Mouse (Mus musculus) Patski (cell line): Measurements from ENCODE around the gene Sla2. TPM values are rescaled to one million over a fixed set of nuclear protein-coding genes. Genes with fewer than 3 reads are reported as not detected.
"Not testable (repeated sequence)": the region's sequence is repeated elsewhere in the genome, so short reads cannot be mapped to it uniquely, and the experiment has no call there.

Experiments
- ATAC-seq: fragments of 100-300 bp; one replicate; pipeline ENCODE4 v1.8.0; 2021
- CTCF ChIA-PET: fragments of 350-600 bp; sonication (Branson Sonifier 250); formaldehyde crosslinking; loops from one replicate; lab custom pipeline; 2022; ENCODE audit warnings: inconsistent platforms; lab: Charles Lee
- POLR2A ChIA-PET: fragments of 350-600 bp; sonication (Branson Sonifier 250); formaldehyde crosslinking; loops from one replicate; lab custom pipeline; 2022; ENCODE audit warnings: antibody characterized with exemption, inconsistent platforms; lab: Charles Lee
- DNase-seq: peaks from one replicate; pipeline ENCODE4 v3.0.0-alpha.2; 2011; ENCODE audit warnings: low read depth, low spot score
- H3K27me3 ChIP-seq: fragments of 371-371 bp; one replicate; pipeline ENCODE4 v1.5.1; 2021
- CTCF ChIP-seq: fragments of 100-300 bp; IDR thresholded peaks from one replicate; pipeline ENCODE4 v1.5.1; 2021
- in situ Hi-C: fragments of 300-500 bp; cut with MboI; formaldehyde crosslinking; loops from 3 replicates; pipeline ENCODE4 v1.11.1; 2018; ENCODE audit warnings: low pct_unique_long_range_greater_than_20kb, mixed read lengths
- polyA plus RNA-seq: library from polyadenylated mRNA; unstranded; gene quantifications from one replicate; pipeline ENCODE4 v1.2.3, GENCODE M21; 2021

Gene Sla2
- polyA plus RNA-seq, 1 experiment from 2014 or later, result 0.09 TPM

- DNase-seq, result no peak
- CTCF ChIA-PET, result no interaction called here
- no peak for ATAC-seq
- no peaks in the 10 kb centered on the region for H3K27me3 ChIP-seq
- in situ Hi-C loops, result no loop called here
- POLR2A ChIA-PET, result interaction anchor here (0.6 to 1.4 kb wide), 2 partner anchors 23 to 51 kb away, joined by 3 read pairs; no protein-coding TSS in a partner anchor
- TF ChIP-seq CTCF, result no peak
Observed at GRCm38 (mm10) chr2:156864481-156864880, 22.5 kb downstream of the Sla2 start.

GRCm38 (mm10) chr2:156863487-156864160, 23.4 kb downstream of the Sla2 start:
- in situ Hi-C loops, result no loop called here
- no peak for TF ChIP-seq CTCF
- ATAC-seq (peak; percentile 40), DNase-seq (no peak)
- CTCF ChIA-PET, result interaction anchor here (0.7 to 1.7 kb wide), 4 partner anchors 16 to 133 kb away, joined by 3 to 5 read pairs (median 4); no protein-coding TSS in a partner anchor
- no peaks in the 10 kb centered on the region for H3K27me3 ChIP-seq
- POLR2A ChIA-PET, result interaction anchor here (0.5 to 1.4 kb wide), 2 partner anchors 22 to 29 kb away, joined by 3 to 4 read pairs; no protein-coding TSS in a partner anchor

GRCm38 (mm10) chr2:156862772-156863486, 24.1 kb downstream of the Sla2 start, which contains the start of gene Rab5if:
Rab5if (plus strand) TSS chr2:156863128.
- ChIA-PET POLR2A (interaction anchor here (0.5 to 1.4 kb wide), 3 partner anchors 21 to 54 kb away, joined by 3 to 4 read pairs (median 4); no protein-coding TSS in a partner anchor), CTCF (interaction anchor here (0.7 to 1.7 kb wide), 4 partner anchors 16 to 134 kb away, joined by 3 to 5 read pairs (median 4); no protein-coding TSS in a partner anchor)
- in situ Hi-C loops, result no loop called here
- H3K27me3 ChIP-seq, result no peaks in the 10 kb centered on the region
- peak; percentile 89 for DNase-seq
- ATAC-seq, result peak; percentile 88
- TF ChIP-seq CTCF, result peak; percentile 99

- no peak for TF ChIP-seq CTCF
- DNase-seq, result peak; percentile 17
- ChIA-PET CTCF (interaction anchor here (1.3 to 1.7 kb wide), 3 partner anchors 48 to 135 kb away, joined by 3 to 5 read pairs (median 4); no protein-coding TSS in a partner anchor), POLR2A (interaction anchor here (0.7 to 1.3 kb wide), 2 partner anchors 14 to 53 kb away, joined by 4 to 7 read pairs; no protein-coding TSS in a partner anchor)
- H3K27me3 ChIP-seq, result no peaks in the 10 kb centered on the region
- in situ Hi-C loops, result no loop called here
- no peak for ATAC-seq
Observed at GRCm38 (mm10) chr2:156862041-156862717, 24.8 kb downstream of the Sla2 start.

GRCm38 (mm10) chr2:156858671-156859070, 28.3 kb downstream of the Sla2 start:
- no peak for DNase-seq
- H3K27me3 ChIP-seq, result no peaks in the 10 kb centered on the region
- ATAC-seq, result no peak
- CTCF ChIA-PET, result interaction anchor here (2.2 kb wide), 1 partner anchor 10 kb away, joined by 7 read pairs; no protein-coding TSS in a partner anchor
- TF ChIP-seq CTCF, result no peak
- in situ Hi-C loops, result loop anchor here (5.0 kb wide), 1 partner anchor 46 kb away; no protein-coding TSS in a partner anchor
- POLR2A ChIA-PET, result no interaction called here

- in situ Hi-C loops, result loop anchor here (5.0 kb wide), 1 partner anchor 46 kb away; no protein-coding TSS in a partner anchor
- no peaks in the 10 kb centered on the region for H3K27me3 ChIP-seq
- no peak for TF ChIP-seq CTCF
- DNase-seq (no peak), ATAC-seq (no peak)
- POLR2A ChIA-PET, result no interaction called here
- CTCF ChIA-PET, result interaction anchor here (2.2 kb wide), 1 partner anchor 9 kb away, joined by 7 read pairs; no protein-coding TSS in a partner anchor
Observed at GRCm38 (mm10) chr2:156857835-156858234, 29.2 kb downstream of the Sla2 start, which contains the start of gene 4930518I15Rik. 4930518I15Rik (minus strand) TSS chr2:156857946.

GRCm38 (mm10) chr2:156857385-156857791, 29.6 kb downstream of the Sla2 start:
- POLR2A ChIA-PET, result no interaction called here
- CTCF ChIA-PET, result interaction anchor here (2.2 kb wide), 1 partner anchor 9 kb away, joined by 7 read pairs; no protein-coding TSS in a partner anchor
- no peak for ATAC-seq
- TF ChIP-seq CTCF, result no peak
- no peak for DNase-seq
- in situ Hi-C loops, result loop anchor here (5.0 kb wide), 1 partner anchor 45 kb away; no protein-coding TSS in a partner anchor
- no peaks in the 10 kb centered on the region for H3K27me3 ChIP-seq

GRCm38 (mm10) chr2:156856311-156856710, 30.7 kb downstream of the Sla2 start:
- no peaks in the 10 kb centered on the region for H3K27me3 ChIP-seq
- no peak for ATAC-seq
- CTCF ChIA-PET, result interaction anchor here (0.8 kb wide), 1 partner anchor 43 kb away, joined by 3 read pairs; no protein-coding TSS in a partner anchor
- no peak for DNase-seq
- in situ Hi-C loops, result loop anchor here (5.0 kb wide), 1 partner anchor 44 kb away; no protein-coding TSS in a partner anchor
- TF ChIP-seq CTCF, result no peak
- POLR2A ChIA-PET, result no interaction called here

- in situ Hi-C loops, DNase-seq, ATAC-seq, CTCF ChIA-PET, H3K27me3 ChIP-seq, POLR2A ChIA-PET: not testable (repeated sequence)
Observed at GRCm38 (mm10) chr2:156853999-156854771, 32.8 kb downstream of the Sla2 start.

- POLR2A ChIA-PET, ATAC-seq, CTCF ChIA-PET, H3K27me3 ChIP-seq, in situ Hi-C loops, DNase-seq: not testable (repeated sequence)
Observed at GRCm38 (mm10) chr2:156853584-156853983, 33.4 kb downstream of the Sla2 start.
